Mouse (Mus musculus): ENCODE measurements around the gene 2310030G06Rik.

2310030G06Rik gene

DNA sequence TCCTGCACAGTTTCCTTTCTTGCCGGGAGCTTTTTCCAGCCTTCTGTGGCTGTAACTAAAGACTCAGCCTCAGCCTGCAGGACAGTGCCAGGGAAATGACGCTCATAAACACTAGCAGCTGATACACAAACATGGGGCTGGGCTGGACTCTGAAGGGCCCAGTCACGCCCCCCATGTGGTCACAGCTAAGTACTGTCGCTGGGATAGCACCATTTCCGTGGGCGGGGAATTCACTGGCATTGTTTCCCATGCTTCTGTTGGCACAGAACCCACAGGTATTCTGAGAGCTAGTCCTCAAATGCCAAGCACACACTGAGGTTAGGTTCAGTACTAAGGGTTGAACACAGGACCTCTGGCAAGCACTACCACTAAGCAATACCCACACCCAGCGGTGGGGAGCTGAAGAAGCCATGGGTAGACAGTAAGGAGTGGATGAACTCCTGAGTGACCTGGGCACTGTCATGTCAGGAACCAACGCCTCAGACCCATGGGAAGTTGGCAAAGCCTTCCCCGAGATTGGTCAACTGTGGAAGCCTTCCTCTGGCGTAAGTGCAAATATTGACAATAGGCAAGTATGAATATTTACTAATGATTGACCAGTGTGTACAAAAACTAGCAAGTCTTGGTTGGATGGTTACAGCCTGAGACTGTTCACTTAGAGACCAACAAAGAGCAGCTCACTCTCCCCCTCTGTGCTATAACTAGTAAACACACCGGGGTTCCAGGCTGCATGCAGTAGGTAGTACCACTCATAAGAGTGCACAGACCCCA, 45.2 kb downstream of the 2310030G06Rik start:
- no peak for DNase-seq

DNA sequence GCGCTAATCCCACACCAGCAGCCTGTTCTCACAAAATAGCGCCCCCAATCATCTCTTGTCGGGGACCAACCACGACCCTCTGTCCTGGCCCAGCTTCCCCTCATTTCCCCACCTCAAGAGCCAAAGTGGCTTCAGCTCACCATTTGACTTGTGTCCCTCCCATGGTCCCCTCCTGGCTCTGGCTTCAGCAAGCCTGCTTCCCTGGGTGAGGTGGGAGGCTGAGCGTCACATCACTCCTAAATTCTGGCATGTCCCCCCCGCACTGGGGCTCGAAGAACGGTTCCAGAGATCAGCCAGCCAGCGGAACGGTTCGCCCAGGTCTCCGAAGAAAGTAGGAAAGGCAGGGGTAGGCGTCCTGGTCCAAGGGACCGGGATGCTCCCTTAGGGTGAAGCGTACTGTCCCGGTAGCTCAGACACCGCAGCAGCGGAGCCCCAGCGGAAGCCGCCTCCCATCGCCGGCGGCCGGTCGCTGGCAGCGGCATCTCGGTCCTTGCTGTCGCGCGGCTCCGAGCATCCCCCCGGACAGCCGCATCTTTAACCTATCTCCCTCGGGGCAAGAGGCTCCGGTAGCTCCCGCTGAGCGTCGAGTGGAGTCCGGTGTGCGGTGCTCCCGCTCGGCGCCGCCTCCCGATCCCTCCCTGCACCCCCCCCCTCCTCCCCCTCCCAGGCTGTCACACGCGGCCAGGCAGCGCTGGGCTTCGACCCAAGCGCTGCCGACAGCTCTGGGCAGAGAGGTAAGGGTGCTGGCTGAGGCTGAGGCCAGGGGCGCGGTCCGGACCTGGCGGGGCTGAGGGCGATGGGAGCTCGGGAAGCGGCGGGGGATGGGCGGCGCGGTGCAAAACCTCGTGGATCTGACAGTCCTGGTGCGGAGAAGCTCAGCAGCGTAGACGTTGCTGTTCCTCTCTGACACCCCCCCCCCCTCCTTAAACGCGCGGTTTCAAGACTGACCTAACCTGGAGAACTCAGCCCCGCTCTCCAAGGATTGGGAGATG, 47.6 kb downstream of the 2310030G06Rik start:
- DNase-seq = peak; percentile 13

DNA sequence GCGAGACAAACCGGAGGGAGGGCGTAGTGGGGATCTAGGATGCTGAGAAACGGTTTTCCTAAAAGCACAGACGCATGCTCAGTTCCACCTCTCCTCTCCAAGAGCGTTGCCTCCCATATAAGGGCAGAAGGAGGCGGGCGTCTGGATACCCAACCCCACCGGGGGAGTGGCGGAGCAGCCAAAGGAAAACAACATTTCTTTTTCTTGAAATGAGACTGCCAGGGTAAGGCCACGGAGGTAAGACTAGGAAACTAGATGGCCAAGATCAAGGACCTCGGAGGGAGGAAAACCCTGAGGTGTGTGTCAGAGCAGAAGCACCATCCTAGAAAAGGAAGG, 48.7 kb downstream of the 2310030G06Rik start:
- peak; percentile 59 for DNase-seq

DNA sequence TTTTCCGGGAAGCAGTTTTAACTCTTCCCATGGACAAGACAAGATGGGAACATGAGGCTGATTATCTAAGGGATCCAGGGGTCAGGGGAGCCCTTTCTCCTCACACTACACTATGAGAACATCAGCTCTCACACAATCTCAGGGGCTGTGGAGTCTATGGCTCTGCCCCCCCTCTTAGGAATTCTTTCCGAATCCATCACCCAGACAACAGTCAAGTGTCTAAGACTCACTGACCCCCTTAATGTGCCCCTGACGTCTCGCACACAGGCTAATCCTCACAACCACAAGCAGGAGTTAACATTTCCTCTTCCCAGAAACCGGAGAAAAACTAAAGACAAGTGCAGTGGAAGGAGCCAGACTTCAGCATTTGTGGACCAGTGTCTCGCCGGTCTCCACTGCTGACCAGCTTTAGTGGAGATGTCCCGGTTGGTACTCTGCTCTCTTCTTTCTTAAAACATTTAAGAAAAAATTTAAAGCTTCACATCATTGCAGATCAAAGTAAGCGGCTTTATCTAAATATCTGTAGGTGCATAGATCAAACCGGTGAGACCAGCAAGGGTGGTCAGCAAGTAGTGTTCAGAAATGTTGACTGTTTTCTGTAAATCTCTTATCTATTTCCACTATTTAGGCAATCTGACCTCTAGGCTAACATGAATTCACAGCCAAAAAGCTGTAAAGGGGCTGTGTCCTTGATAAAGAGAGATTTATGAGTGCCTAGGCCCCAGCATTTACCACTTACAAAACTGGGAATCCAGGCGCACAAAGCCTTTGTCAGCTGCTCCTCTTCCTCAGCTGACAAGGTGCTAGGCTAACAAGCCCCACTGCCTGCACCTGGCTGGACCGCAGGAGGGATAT, 49.3 kb downstream of the 2310030G06Rik start:
- no peak for DNase-seq

DNA sequence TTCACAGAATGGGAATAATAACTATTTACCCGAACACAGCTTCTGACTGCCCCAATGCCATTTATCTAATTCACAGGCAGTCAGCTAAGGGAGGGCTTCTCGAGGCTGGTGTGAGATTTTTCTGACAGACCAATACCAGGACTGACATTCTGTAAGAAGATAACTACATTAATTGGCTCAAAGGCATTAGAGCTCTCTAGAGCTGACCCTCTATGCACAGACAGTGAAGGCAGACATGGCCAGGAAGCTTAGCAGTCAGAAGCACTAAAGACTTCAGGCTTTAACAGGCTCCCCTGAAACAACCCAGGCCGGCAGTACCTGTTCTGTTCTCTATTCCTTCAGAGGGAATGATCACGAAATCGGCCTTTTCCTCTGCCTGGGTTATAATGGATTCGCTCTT, 51.2 kb downstream of the 2310030G06Rik start:
- DNase-seq = no peak

DNA sequence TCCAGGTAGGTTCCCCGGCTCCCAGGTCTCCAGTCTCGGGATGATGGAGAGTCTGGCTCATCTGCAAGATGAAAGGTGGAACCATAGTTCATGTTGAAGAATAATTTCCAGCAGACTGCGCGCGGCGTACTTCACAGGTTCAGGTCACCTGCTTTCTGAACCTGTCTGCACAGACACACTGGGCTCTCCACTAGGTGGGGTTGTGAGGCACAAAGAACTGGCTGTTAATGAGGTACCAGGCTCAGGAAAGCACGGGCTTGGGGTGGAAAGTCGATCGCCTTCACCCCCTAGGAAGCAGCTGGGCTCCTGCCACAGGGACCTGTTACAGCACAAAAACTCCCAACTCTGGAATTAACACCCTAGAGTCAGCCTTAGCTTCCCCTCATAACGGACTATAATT, 52.7 kb downstream of the 2310030G06Rik start:
- peak; percentile 60 for DNase-seq

DNA sequence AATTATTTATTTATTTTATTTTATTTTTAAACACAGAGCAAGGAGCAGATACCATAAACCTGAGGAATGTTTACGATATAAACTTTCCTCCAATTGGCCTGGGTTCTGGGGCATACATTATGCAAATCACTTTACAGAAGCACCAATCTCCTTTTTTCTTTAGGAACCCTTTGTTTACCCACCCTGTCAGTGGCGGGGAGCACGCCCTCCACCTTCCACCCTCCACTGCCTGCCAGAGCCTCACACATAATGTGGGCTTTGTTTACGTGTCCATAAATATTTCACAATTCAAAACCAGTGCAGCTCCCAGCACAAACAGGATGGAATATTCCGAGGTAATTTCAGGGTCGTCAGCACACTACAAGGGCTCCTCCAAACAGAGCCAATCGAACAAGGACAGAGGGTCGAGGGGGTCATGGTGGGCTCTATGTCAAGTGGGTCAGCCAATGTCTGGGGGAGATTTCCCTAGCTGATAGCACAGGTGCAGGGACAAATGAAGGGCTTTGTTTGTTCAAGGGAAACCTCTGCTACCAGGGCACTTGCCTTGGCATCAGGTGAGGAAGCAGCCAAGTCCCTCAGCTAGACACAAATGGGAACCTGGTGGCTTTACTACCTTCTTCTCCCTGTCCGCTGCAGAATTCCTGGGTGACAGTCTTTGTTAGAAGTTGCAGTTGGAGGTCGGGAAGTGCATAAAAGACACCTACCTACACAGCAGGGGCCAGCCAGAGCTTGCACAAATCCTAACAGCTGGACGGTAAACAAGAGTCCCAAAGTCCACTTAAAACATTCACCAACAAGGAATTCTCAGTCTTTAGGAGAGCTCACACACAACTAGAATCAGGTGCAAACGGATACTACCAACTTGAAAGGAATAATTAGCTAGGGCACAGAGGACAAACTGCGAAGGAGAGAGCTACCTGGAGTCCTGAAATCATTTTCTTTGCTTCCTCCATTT, 53.4 kb downstream of the 2310030G06Rik start:
- peak; percentile 22 for DNase-seq
